Mouse (Mus musculus) kidney, adult 2 months (tissue): ENCODE results near the gene Rtbdn.

Experiments
- CTCF ChIP-seq: fragments of 200-500 bp; conservative IDR thresholded peaks from 2 replicates; pipeline ENCODE4 v1.5.1; 2011; ENCODE audit warnings: low read depth, mild to moderate bottlenecking, control low read depth, low read length, moderate library complexity, mixed read lengths; ENCODE audit not compliant: insufficient read depth, insufficient read length
- POLR2A ChIP-seq: fragments of 200-500 bp; IDR thresholded peaks from one replicate; pipeline ENCODE4 v1.6.1; 2011; ENCODE audit warnings: low read depth, low read length, control low read depth

DNA sequence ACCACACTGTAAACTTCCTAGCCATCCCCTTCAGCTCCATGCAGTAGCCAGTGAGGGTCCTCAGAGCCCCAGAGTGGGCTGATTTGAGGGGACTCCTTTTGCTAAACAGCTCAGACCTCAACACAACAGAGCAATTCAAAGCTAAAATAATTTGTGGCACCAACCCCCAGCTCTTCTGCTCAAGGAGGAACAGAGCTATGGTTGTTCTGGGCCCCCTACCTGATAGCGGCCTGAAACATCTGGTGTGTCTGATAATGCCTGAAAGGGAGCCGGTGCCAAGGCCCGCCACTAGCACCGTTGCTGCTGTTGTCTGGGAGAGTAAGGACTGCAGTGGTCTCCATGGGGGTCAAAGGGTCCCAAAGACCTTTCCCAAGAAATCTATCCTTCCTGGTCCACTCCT lies 45.7 kb upstream of the Rtbdn start:
- TF ChIP-seq POLR2A, result no peak
- TF ChIP-seq CTCF, result no peak
